Mouse (Mus musculus) myocyte (in vitro differentiated cells): ENCODE measurements around the gene Tpcn2.

Experiments used
- CEBPB ChIP-seq: IDR thresholded peaks from 2 replicates; pipeline ENCODE4 v1.6.1; 2011; ENCODE audit warnings: mild to moderate bottlenecking, moderate library complexity; ENCODE audit not compliant: poor library complexity, insufficient read depth, severe bottlenecking
- E2F4 ChIP-seq: IDR thresholded peaks from one replicate; pipeline ENCODE4 v1.6.1; 2011; ENCODE audit warnings: mild to moderate bottlenecking, control low read depth, moderate library complexity; ENCODE audit not compliant: insufficient read depth
- MAX ChIP-seq: IDR thresholded peaks from one replicate; pipeline ENCODE4 v1.6.1; 2011; ENCODE audit warnings: low read depth, mild to moderate bottlenecking, control low read depth
- MYOD1 ChIP-seq, 3 experiments: IDR thresholded peaks; one replicate each; pipeline ENCODE4 v1.6.1; 2011; ENCODE audit warnings: control low read depth in 2 of 3, low read depth in 2 of 3, mild to moderate bottlenecking in 2 of 3, moderate library complexity in 1 of 3; ENCODE audit not compliant: insufficient read length in 2 of 3, control insufficient read depth in 1 of 3
- POLR2A ChIP-seq: IDR thresholded peaks from one replicate; pipeline ENCODE4 v1.6.1; 2011; ENCODE audit warnings: low read depth, mild to moderate bottlenecking, control low read depth, moderate library complexity; ENCODE audit not compliant: insufficient read length
- POLR2AphosphoS2 ChIP-seq: IDR thresholded peaks from one replicate; pipeline ENCODE4 v1.6.1; 2011; ENCODE audit warnings: low read depth, control low read depth; ENCODE audit not compliant: insufficient read length
- SRF ChIP-seq: IDR thresholded peaks from one replicate; pipeline ENCODE4 v1.6.1; 2011; ENCODE audit warnings: low read depth; ENCODE audit not compliant: control insufficient read depth, insufficient read length
- TCF12 ChIP-seq: IDR thresholded peaks from one replicate; pipeline ENCODE4 v1.6.1; 2011; ENCODE audit warnings: mild to moderate bottlenecking, control low read depth; ENCODE audit not compliant: poor library complexity, insufficient read depth, severe bottlenecking
- USF1 ChIP-seq: IDR thresholded peaks from one replicate; pipeline ENCODE4 v1.6.1; 2011; ENCODE audit warnings: low read depth, mild to moderate bottlenecking, control low read depth, moderate library complexity

GRCm38 (mm10) chr7:145206056-145206610, 77.7 kb downstream of the Tpcn2 start:
- peak; percentile 3 for TF ChIP-seq TCF12
- peak; percentile 66 for TF ChIP-seq POLR2A
- TF ChIP-seq MYOD1 (IDR thresholded peaks at IDR 0.05; ENCODE audit: control insufficient read depth in 1 of 3, insufficient read length in 2 of 3, low read depth in 2 of 3) = peak in 2 of 3 experiments; percentile 79 to 93
- peak; percentile 32 for TF ChIP-seq POLR2AphosphoS2
- no peak for TF ChIP-seq MAX
- TF ChIP-seq E2F4 = peak; percentile 37
- no peak for TF ChIP-seq USF1
- TF ChIP-seq SRF = no peak
- TF ChIP-seq CEBPB = peak; percentile 8; the same call in 1 of the 2 replicates
